Mouse (Mus musculus) gastrocnemius, adult 8-10 months (tissue): ENCODE measurements around the gene Tnni1. TPM values are rescaled to one million over a fixed set of nuclear protein-coding genes. Genes with fewer than 3 reads are reported as not detected.
A peak's percentile ranks its signal among the peaks of the same experiment; 100 is the strongest.

Source experiments
- DNase-seq, 2 experiments: peaks; one replicate each; pipeline ENCODE4 v3.0.0; 2022; ENCODE audit warnings: low spot score in 2 of 2
- total RNA-seq, 4 experiments: library from RNA; stranded (reverse); gene quantifications; 2 replicates each; pipeline ENCODE4 v1.2.4; 2022

Gene Tnni1
- total RNA-seq, 4 experiments from 2014 or later: 238 to 314 (median 288) TPM

- no peak for DNase-seq
Observed at GRCm38 (mm10) chr1:135766592-135767306, 12.5 kb upstream of the Tnni1 start.

GRCm38 (mm10) chr1:135767324-135767890 lies 11.8 kb upstream of the Tnni1 start:
- peak in 1 of 2 experiments; percentile 24 for DNase-seq

- DNase-seq: no peak
Observed at GRCm38 (mm10) chr1:135768400-135768799, 10.8 kb upstream of the Tnni1 start.

GRCm38 (mm10) chr1:135770237-135770636 lies 9.0 kb upstream of the Tnni1 start:
- DNase-seq: no peak

GRCm38 (mm10) chr1:135770896-135771572 lies 8.2 kb upstream of the Tnni1 start:
- DNase-seq: peak; percentile 61 to 76

- no peak for DNase-seq
Observed at GRCm38 (mm10) chr1:135771573-135771970, 7.7 kb upstream of the Tnni1 start.

- no peak for DNase-seq
Observed at GRCm38 (mm10) chr1:135776596-135776995, 2.6 kb upstream of the Tnni1 start.

- no peak for DNase-seq
Observed at GRCm38 (mm10) chr1:135777046-135777445, 2.2 kb upstream of the Tnni1 start.

- DNase-seq: no peak
Observed at GRCm38 (mm10) chr1:135780649-135781048, 1.4 kb downstream of the Tnni1 start.

GRCm38 (mm10) chr1:135781220-135781619 lies 2.0 kb downstream of the Tnni1 start:
- DNase-seq: peak in 1 of 2 experiments; percentile 63

- DNase-seq: no peak
Observed at GRCm38 (mm10) chr1:135782816-135783215, 3.6 kb downstream of the Tnni1 start.

- peak in 1 of 2 experiments; percentile 58 for DNase-seq
Observed at GRCm38 (mm10) chr1:135787799-135788198, 8.6 kb downstream of the Tnni1 start.

- no peak for DNase-seq
Observed at GRCm38 (mm10) chr1:135788708-135789107, 9.5 kb downstream of the Tnni1 start.

GRCm38 (mm10) chr1:135789815-135790214 lies 10.6 kb downstream of the Tnni1 start:
- DNase-seq: no peak

- no peak for DNase-seq
Observed at GRCm38 (mm10) chr1:135792143-135792939, 13.1 kb downstream of the Tnni1 start.

- no peak for DNase-seq
Observed at GRCm38 (mm10) chr1:135793370-135794215, 14.4 kb downstream of the Tnni1 start.

- DNase-seq: no peak
Observed at GRCm38 (mm10) chr1:135794216-135795134, 15.2 kb downstream of the Tnni1 start.

GRCm38 (mm10) chr1:135798492-135798891 lies 19.3 kb downstream of the Tnni1 start:
- no peak for DNase-seq

- no peak for DNase-seq
Observed at GRCm38 (mm10) chr1:135799109-135799627, 19.9 kb downstream of the Tnni1 start.
